Mouse (Mus musculus) spleen, adult 2 months (tissue): Measurements from ENCODE around the gene Slc35b1.

Experiments
- CTCF ChIP-seq: fragments of 200-500 bp; IDR thresholded peaks from 2 replicates; pipeline ENCODE4 v1.5.1; 2011; ENCODE audit warnings: mild to moderate bottlenecking, inconsistent platforms; ENCODE audit not compliant: insufficient read depth, insufficient read length, insufficient replicate concordance; ENCODE audit errors: extremely low read depth
- POLR2A ChIP-seq: fragments of 200-500 bp; IDR thresholded peaks from 2 replicates; pipeline ENCODE4 v1.6.1; 2011; ENCODE audit warnings: low read depth, low read length, inconsistent platforms

DNA sequence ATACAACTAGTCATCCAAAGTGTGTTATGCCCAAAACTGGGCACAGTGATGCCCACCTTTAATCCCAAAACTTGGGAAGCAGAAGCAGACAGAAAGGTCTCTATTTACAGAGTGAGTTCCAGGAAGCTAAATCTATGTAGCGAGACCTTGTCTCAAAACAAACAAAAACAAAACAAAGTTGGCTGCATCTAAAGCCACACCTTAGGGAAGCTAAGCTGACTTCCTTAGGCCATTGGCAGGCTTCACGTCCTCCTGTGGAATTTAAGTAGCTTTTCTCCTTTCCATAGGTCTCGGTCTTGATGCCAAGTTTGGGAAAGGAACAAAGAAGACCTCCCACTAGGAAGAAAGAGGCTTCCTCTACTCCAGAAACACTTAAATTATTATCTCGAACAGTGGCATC lies 6.7 kb downstream of the Slc35b1 start:
- TF ChIP-seq CTCF, result no peak
- TF ChIP-seq POLR2A, result no peak
